Mouse (Mus musculus) megakaryocyte, embryonic 14.5 days (primary cell): ENCODE data around the gene Kif27.
"Not testable (repeated sequence)": the region's sequence is repeated elsewhere in the genome, so short reads cannot be mapped to it uniquely, and the experiment has no call there.

Experiments used
- FLI1 ChIP-seq: IDR thresholded peaks from 2 replicates; pipeline ENCODE4 v1.6.1; 2012; ENCODE audit warnings: low read length, inconsistent platforms, mixed read lengths
- GATA1 ChIP-seq: IDR thresholded peaks from 3 replicates; pipeline ENCODE4 v1.6.1; 2012; ENCODE audit warnings: mixed read lengths, low read length, inconsistent platforms, borderline replicate concordance

- TF ChIP-seq GATA1, FLI1: not testable (repeated sequence)
These were observed 35.5 kb upstream of the Kif27 start for GRCm38 (mm10) chr13:58394392-58394791.
